Mouse (Mus musculus) olfactory bulb, adult 2 months (tissue): ENCODE measurements around the gene Arhgap40. TPM values are rescaled to one million over a fixed set of nuclear protein-coding genes. Genes with fewer than 3 reads are reported as not detected.

Source experiments
- H3K27ac ChIP-seq: fragments of 200-500 bp; 2 replicates; pipeline ENCODE4 v1.5.1; 2012; ENCODE audit warnings: low read depth, low read length; ENCODE audit not compliant: insufficient read depth
- H3K4me1 ChIP-seq: fragments of 200-500 bp; 2 replicates; pipeline ENCODE4 v1.6.1; 2012; ENCODE audit warnings: low read length; ENCODE audit not compliant: control insufficient read depth, insufficient read depth
- H3K4me3 ChIP-seq: fragments of 200-500 bp; 2 replicates; pipeline ENCODE4 v1.5.1; 2012; ENCODE audit warnings: mild to moderate bottlenecking, low read depth, low read length, moderate library complexity; ENCODE audit not compliant: insufficient read depth
- CTCF ChIP-seq: fragments of 200-500 bp; IDR thresholded peaks from 2 replicates; pipeline ENCODE4 v1.5.1; 2012; ENCODE audit warnings: low read depth, mild to moderate bottlenecking, low read length, moderate library complexity; ENCODE audit not compliant: insufficient read depth
- POLR2A ChIP-seq: fragments of 200-500 bp; IDR thresholded peaks from 2 replicates; pipeline ENCODE4 v1.6.1; 2012; ENCODE audit warnings: mild to moderate bottlenecking, low read depth, low read length, moderate library complexity; ENCODE audit not compliant: insufficient read depth
- WGBS: fragments of 180-500 bp; shearing (Covaris S2); methylation state at CpG from one replicate; pipeline ENCODE4 v1.1.7; 2018; 5-methylcytosine and 5-hydroxymethylcytosine counted together
- polyA plus RNA-seq: library from polyadenylated mRNA; stranded (reverse); fragments of >200 nt; gene quantifications from 2 replicates; pipeline ENCODE4 v1.2.4, GENCODE M21; 2012; ENCODE audit warnings: low replicate concordance; ENCODE audit not compliant: missing spikeins, insufficient read depth, insufficient read length

Gene Arhgap40
- polyA plus RNA-seq, 1 experiment = not detected

GRCm38 (mm10) chr2:158590495-158590894 lies 77.9 kb downstream of the Arhgap40 start:
- WGBS = 46% methylated on average over 3 of the region's 3 CpGs
- H3K4me3 ChIP-seq = no peak overlapping the region
- no peak for TF ChIP-seq POLR2A
- H3K4me1 ChIP-seq = peaks cover 15% of the 10 kb centered on the region
- H3K27ac ChIP-seq = no peak overlapping the region

- WGBS = 43% methylated on average over 5 of the region's 5 CpGs
- Histone ChIP-seq H3K27ac (no peak overlapping the region), H3K4me1 (peaks cover 17% of the 10 kb centered on the region), H3K4me3 (no peak overlapping the region)
- TF ChIP-seq CTCF = no peak
- TF ChIP-seq POLR2A = no peak
These were observed 78.7 kb downstream of the Arhgap40 start for GRCm38 (mm10) chr2:158591286-158591685.

- Histone ChIP-seq H3K4me3 (no peak overlapping the region), H3K4me1 (peaks cover 17% of the 10 kb centered on the region)
These were observed 80.8 kb downstream of the Arhgap40 start for GRCm38 (mm10) chr2:158593371-158593770.

DNA sequence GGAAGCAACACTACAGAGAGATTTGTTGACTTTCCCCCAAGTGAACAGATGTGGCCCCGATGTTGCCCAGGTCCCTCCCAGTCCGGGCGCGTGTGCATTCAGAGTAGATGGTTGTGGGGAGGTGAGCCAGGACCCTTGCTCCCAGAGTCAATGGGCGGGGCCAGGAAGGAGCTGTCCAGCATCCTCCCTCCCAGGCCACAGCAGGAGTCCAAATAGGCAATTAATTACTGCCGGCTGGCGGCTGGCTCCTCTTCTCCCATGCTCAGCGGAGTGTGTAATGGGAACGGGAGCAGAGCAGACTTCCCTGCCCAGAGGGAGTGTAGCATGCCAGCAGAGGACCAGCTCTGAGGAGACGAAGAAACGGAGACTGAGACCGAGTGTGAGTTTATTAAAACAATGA lies 82.5 kb downstream of the Arhgap40 start:
- Histone ChIP-seq H3K4me3 (no peak overlapping the region), H3K27ac (no peak overlapping the region), H3K4me1 (peaks cover 24% of the 10 kb centered on the region)
- no peak for TF ChIP-seq CTCF
- no peak for TF ChIP-seq POLR2A
- WGBS = 9% methylated on average over 12 of the region's 12 CpGs

More at GRCm38 (mm10) chr2:158593371-158593770, 80.8 kb downstream of the Arhgap40 start:
- no peak for TF ChIP-seq POLR2A
- TF ChIP-seq CTCF = no peak
- no peak overlapping the region for H3K27ac ChIP-seq
- 75% methylated on average over 4 of the region's 4 CpGs for WGBS

GRCm38 (mm10) chr2:158595577-158595976 lies 83.0 kb downstream of the Arhgap40 start:
- Histone ChIP-seq H3K4me3 (no peak overlapping the region), H3K4me1 (peaks cover 24% of the 10 kb centered on the region), H3K27ac (no peak overlapping the region)
- TF ChIP-seq POLR2A (no peak), CTCF (no peak)
- 20% methylated on average over 7 of the region's 7 CpGs for WGBS

DNA sequence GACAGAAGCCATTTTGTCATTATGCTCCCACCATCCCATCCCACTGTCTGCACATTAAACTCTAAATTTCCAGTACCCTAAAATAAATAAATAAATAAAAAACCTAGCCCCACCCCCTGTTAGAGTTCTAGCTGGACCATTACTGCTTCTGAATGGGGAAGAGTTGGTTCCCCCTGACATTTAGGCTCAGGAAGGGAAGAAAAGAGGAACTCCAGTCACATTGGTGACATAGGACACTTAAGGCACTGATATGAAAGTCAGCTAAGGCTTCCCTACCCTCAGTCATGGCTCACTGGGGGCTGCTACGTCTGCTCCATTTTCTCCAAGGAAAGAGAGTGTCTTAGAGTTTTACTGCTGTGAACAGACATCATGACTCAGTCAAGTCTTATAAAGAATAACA lies 84.2 kb downstream of the Arhgap40 start:
- peaks cover 19% of the 10 kb centered on the region for H3K4me1 ChIP-seq
- no peak overlapping the region for H3K27ac ChIP-seq
- no peak for TF ChIP-seq CTCF
- H3K4me3 ChIP-seq = no peak overlapping the region
- WGBS = 79% methylated on average over 1 of the region's 1 CpGs

Other genes starting within 250 kb of the Arhgap40 start
- not detected in 2 replicates for gene Lbp, start 206.3 kb upstream of the Arhgap40 start, polyA plus RNA-seq
- gene Snhg11, start 137.2 kb upstream of the Arhgap40 start, polyA plus RNA-seq = 293 and 768 TPM in 2 replicates
- not detected in 2 replicates for gene Ralgapb, start 102.9 kb upstream of the Arhgap40 start, polyA plus RNA-seq
- gene Adig, start 10.2 kb upstream of the Arhgap40 start, polyA plus RNA-seq = not detected in 2 replicates
- gene Slc32a1, start 98.0 kb downstream of the Arhgap40 start, polyA plus RNA-seq = not detected in 2 replicates
- not detected in 2 replicates for gene Actr5, start 112.1 kb downstream of the Arhgap40 start, polyA plus RNA-seq
- gene Ppp1r16b, start 152.6 kb downstream of the Arhgap40 start, polyA plus RNA-seq = 72.6 TPM in 1 of 2 replicates, not detected in the other